Mouse (Mus musculus) CH12.LX (cell line): ENCODE results near the gene Kirrel3. TPM values are rescaled to one million over a fixed set of nuclear protein-coding genes. Genes with fewer than 3 reads are reported as not detected.

Source experiments
- DNase-seq: peaks from one replicate; pipeline ENCODE4 v3.0.0-alpha.2; 2013; ENCODE audit errors: extremely low read depth
- H3K27ac ChIP-seq: 2 replicates; pipeline ENCODE4 v1.5.1; 2012; ENCODE audit warnings: low read depth, mild to moderate bottlenecking, control low read depth, moderate library complexity; ENCODE audit not compliant: insufficient read depth
- H3K27me3 ChIP-seq: replicated peaks from 2 replicates; pipeline ENCODE3; 2012; ENCODE audit warnings: inconsistent platforms
- H3K36me3 ChIP-seq, 2 experiments: replicated peaks in 1 of 2; 2 replicates each; pipeline versions ENCODE3 to v1.6.1; 2012; ENCODE audit warnings: inconsistent platforms in 1 of 2, low read length in 1 of 2, mild to moderate bottlenecking in 1 of 2, mixed read lengths in 1 of 2, moderate library complexity in 1 of 2; ENCODE audit not compliant: control insufficient read depth in 1 of 2, insufficient read depth in 1 of 2
- H3K4me1 ChIP-seq, 2 experiments: 2 replicates each; pipeline ENCODE4 v1.6.1; 2012; ENCODE audit warnings: inconsistent platforms in 1 of 2, moderate library complexity in 1 of 2; ENCODE audit not compliant: insufficient read depth in 2 of 2, control insufficient read depth in 1 of 2
- H3K4me2 ChIP-seq: 2 replicates; pipeline ENCODE4 v1.6.1; 2012; ENCODE audit warnings: low read depth, mild to moderate bottlenecking, control low read depth; ENCODE audit not compliant: poor library complexity, insufficient read depth, severe bottlenecking
- H3K4me3 ChIP-seq, 3 experiments: fragments of 150-350 bp in 1 of 3; sonication (generic) in 1 of 3; replicated peaks in 1 of 3; 2 replicates each; pipeline versions ENCODE3 to v1.5.1; 2011 to 2012; ENCODE audit warnings: low read depth in 2 of 3, low read length in 2 of 3, mild to moderate bottlenecking in 2 of 3, moderate library complexity in 2 of 3, control low read depth in 1 of 3, improper control_type of control experiment in 1 of 3, inconsistent platforms in 1 of 3, mixed read lengths in 1 of 3; ENCODE audit not compliant: poor library complexity in 1 of 3
- H3K79me2 ChIP-seq: replicated peaks from 2 replicates; pipeline ENCODE4 v1.6.1; 2012; ENCODE audit warnings: mild to moderate bottlenecking, moderate library complexity; ENCODE audit not compliant: control insufficient read depth, poor library complexity, insufficient read depth, severe bottlenecking; ENCODE audit errors: extremely low read depth
- H3K9ac ChIP-seq: 2 replicates; pipeline ENCODE4 v1.6.1; 2012; ENCODE audit warnings: low read depth, mild to moderate bottlenecking, control low read depth, moderate library complexity; ENCODE audit not compliant: insufficient read depth
- H3K9me3 ChIP-seq: replicated peaks from 2 replicates; pipeline ENCODE3; 2012; ENCODE audit warnings: low read length, inconsistent platforms, mixed read lengths
- CHD1 ChIP-seq: IDR thresholded peaks from 2 replicates; pipeline ENCODE4 v1.6.1; 2012; ENCODE audit warnings: low read depth, low read length, improper control_type of control experiment, inconsistent platforms
- CHD2 ChIP-seq: IDR thresholded peaks from 2 replicates; pipeline ENCODE4 v1.6.1; 2011; ENCODE audit warnings: low read length, improper control_type of control experiment
- CTCF ChIP-seq, 2 experiments: IDR thresholded peaks in 1 of 2; conservative IDR thresholded peaks in 1 of 2; 2 replicates each; pipeline ENCODE4 v1.5.1; 2011 to 2012; ENCODE audit warnings: low read depth in 2 of 2, low read length in 2 of 2, improper control_type of control experiment in 1 of 2, inconsistent platforms in 1 of 2, mild to moderate bottlenecking in 1 of 2, moderate library complexity in 1 of 2
- E2F4 ChIP-seq: IDR thresholded peaks from 2 replicates; pipeline ENCODE4 v1.6.1; 2011; ENCODE audit warnings: low read depth, low read length, improper control_type of control experiment; ENCODE audit not compliant: insufficient replicate concordance
- ETS1 ChIP-seq: conservative IDR thresholded peaks from 2 replicates; pipeline ENCODE4 v1.6.1; 2012; ENCODE audit warnings: low read depth, mild to moderate bottlenecking, inconsistent platforms, low read length, improper control_type of control experiment, moderate library complexity
- IRF4 ChIP-seq: IDR thresholded peaks from 2 replicates; pipeline ENCODE4 v1.6.1; 2014; ENCODE audit warnings: low read depth, mild to moderate bottlenecking, inconsistent platforms, low read length, improper control_type of control experiment
- JUN ChIP-seq: IDR thresholded peaks from 2 replicates; pipeline ENCODE4 v1.6.1; 2011; ENCODE audit warnings: low read depth, mild to moderate bottlenecking, low read length, improper control_type of control experiment, moderate library complexity; ENCODE audit not compliant: insufficient read depth
- JUND ChIP-seq: conservative IDR thresholded peaks from 2 replicates; pipeline ENCODE4 v1.6.1; 2011; ENCODE audit warnings: low read depth, low read length, improper control_type of control experiment
- KAT2A ChIP-seq: IDR thresholded peaks from 2 replicates; pipeline ENCODE4 v1.6.1; 2012; ENCODE audit warnings: low read length, improper control_type of control experiment, inconsistent platforms; ENCODE audit not compliant: insufficient replicate concordance
- MAX ChIP-seq: IDR thresholded peaks from 2 replicates; pipeline ENCODE4 v1.6.1; 2011; ENCODE audit warnings: low read length, improper control_type of control experiment
- MXI1 ChIP-seq: IDR thresholded peaks from 2 replicates; pipeline ENCODE4 v1.6.1; 2011; ENCODE audit warnings: mild to moderate bottlenecking, low read depth, low read length, improper control_type of control experiment
- MYC ChIP-seq: IDR thresholded peaks from 2 replicates; pipeline ENCODE4 v1.6.1; 2011; ENCODE audit warnings: low read depth, mild to moderate bottlenecking, improper control_type of control experiment, low read length
- NELFE ChIP-seq: IDR thresholded peaks from 2 replicates; pipeline ENCODE4 v1.6.1; 2011; ENCODE audit warnings: low read depth, low read length, improper control_type of control experiment
- NRF1 ChIP-seq: IDR thresholded peaks from 2 replicates; pipeline ENCODE4 v1.6.1; 2014; ENCODE audit warnings: low read depth, mild to moderate bottlenecking, inconsistent platforms, low read length, improper control_type of control experiment, moderate library complexity
- PAX5 ChIP-seq: IDR thresholded peaks from 2 replicates; pipeline ENCODE4 v1.6.1; 2012; ENCODE audit warnings: low read length, inconsistent platforms, mixed read lengths
- POLR2AphosphoS2 ChIP-seq: IDR thresholded peaks from 2 replicates; pipeline ENCODE4 v1.6.1; 2011; ENCODE audit warnings: low read depth, low read length, improper control_type of control experiment
- RAD21 ChIP-seq: IDR thresholded peaks from 2 replicates; pipeline ENCODE4 v1.6.1; 2011; ENCODE audit warnings: low read depth, mild to moderate bottlenecking, low read length, improper control_type of control experiment, moderate library complexity
- RCOR1 ChIP-seq: conservative IDR thresholded peaks from 2 replicates; pipeline ENCODE4 v1.6.1; 2012; ENCODE audit warnings: low read depth, mild to moderate bottlenecking, inconsistent platforms, low read length, improper control_type of control experiment
- SIN3A ChIP-seq: IDR thresholded peaks from 2 replicates; pipeline ENCODE4 v1.6.1; 2012; ENCODE audit warnings: low read length, improper control_type of control experiment, inconsistent platforms
- SMC3 ChIP-seq: IDR thresholded peaks from 2 replicates; pipeline ENCODE4 v1.6.1; 2011; ENCODE audit warnings: low read depth, low read length, improper control_type of control experiment
- TBP ChIP-seq: conservative IDR thresholded peaks from 2 replicates; pipeline ENCODE4 v1.6.1; 2011; ENCODE audit warnings: low read depth, low read length, improper control_type of control experiment
- USF1 ChIP-seq: IDR thresholded peaks from 2 replicates; pipeline ENCODE4 v1.6.1; 2014; ENCODE audit warnings: low read depth, mild to moderate bottlenecking, inconsistent platforms, low read length, improper control_type of control experiment
- ZC3H11A ChIP-seq: IDR thresholded peaks from 2 replicates; pipeline ENCODE4 v1.6.1; 2012; ENCODE audit warnings: low read depth, mild to moderate bottlenecking, inconsistent platforms, low read length, improper control_type of control experiment
- ZKSCAN1 ChIP-seq: IDR thresholded peaks from 2 replicates; pipeline ENCODE4 v1.6.1; 2012; ENCODE audit warnings: low read depth, inconsistent platforms, low read length, improper control_type of control experiment, borderline replicate concordance
- ZNF384 ChIP-seq: IDR thresholded peaks from 2 replicates; pipeline ENCODE4 v1.6.1; 2012; ENCODE audit warnings: low read depth, low read length, improper control_type of control experiment, inconsistent platforms
- dilution Hi-C: fragments of 300-500 bp; cut with MboI; formaldehyde crosslinking; loops from 2 replicates; pipeline ENCODE4 v1.14.3; 2020; ENCODE audit warnings: low sequenced_read_pairs; ENCODE audit not compliant: extremely low pct_unique_long_range_greater_than_20kb, extremely low pct_ligation_motif_present
- in situ Hi-C: fragments of 300-500 bp; cut with MboI; formaldehyde crosslinking; loops from 3 replicates; pipeline ENCODE4 v1.14.3; 2019; ENCODE audit warnings: low sequenced_read_pairs, low pct_ligation_motif_present, low pct_unique_long_range_greater_than_20kb, mixed read lengths
- polyA plus RNA-seq: library from polyadenylated mRNA; unstranded; fragments of >175 nt; gene quantifications from 2 replicates; pipeline ENCODE4 v1.2.1, GENCODE M21; 2012; ENCODE audit warnings: low read depth; ENCODE audit not compliant: insufficient read length
- total RNA-seq, 2 experiments: library from RNA; depleted of rRNA; stranded (reverse); fragments of 300-350 nt in 1 of 2; fragments of >200 nt in 1 of 2; gene quantifications; 2 replicates each; pipeline ENCODE4 v1.2.3; 2012 to 2014

The Kirrel3 gene
- total and polyA plus RNA-seq, 3 experiments, result not detected

- Histone ChIP-seq H3K4me1 (no peaks in the 10 kb centered on the region; a peak in 1 of 4 replicates), H3K79me2 (no peaks in the 10 kb centered on the region), H3K9ac (no peak overlapping the region), H3K4me3 (no peak overlapping the region), H3K36me3 (no peaks in the 10 kb centered on the region), H3K9me3 (no peaks in the 10 kb centered on the region), H3K4me2 (no peak overlapping the region), H3K27ac (no peak overlapping the region), H3K27me3 (peaks cover 19% of the 10 kb centered on the region)
- in situ Hi-C loops (no loop called here), dilution Hi-C loops (no loop called here)
- DNase-seq, result no peak
- TF ChIP-seq CHD2 (no peak), JUN (no peak), E2F4 (no peak), ZC3H11A (no peak), MXI1 (no peak), ETS1 (no peak), CHD1 (no peak), USF1 (no peak), JUND (no peak), MYC (no peak), NRF1 (no peak), RCOR1 (no peak), RAD21 (no peak), ZKSCAN1 (no peak), TBP (no peak), POLR2AphosphoS2 (no peak)
Observed at GRCm38 (mm10) chr9:34600326-34600725, 114.6 kb downstream of the Kirrel3 start.

GRCm38 (mm10) chr9:34603750-34604149 is 118.1 kb downstream of the Kirrel3 start:
- dilution Hi-C loops, result no loop called here
- H3K4me1 ChIP-seq, result no peaks in the 10 kb centered on the region; a peak in 1 of 4 replicates
- H3K4me2 ChIP-seq, result no peak overlapping the region
- H3K9me3 ChIP-seq, result no peaks in the 10 kb centered on the region
- H3K79me2 ChIP-seq, result no peaks in the 10 kb centered on the region
- no peaks in the 10 kb centered on the region for H3K36me3 ChIP-seq
- DNase-seq, result no peak
- in situ Hi-C loops, result no loop called here
- no peak overlapping the region for H3K9ac ChIP-seq
- no peak overlapping the region for H3K27ac ChIP-seq
- H3K4me3 ChIP-seq, result no peak overlapping the region
- H3K27me3 ChIP-seq, result peaks cover 18% of the 10 kb centered on the region
- TF ChIP-seq ETS1 (no peak), RCOR1 (no peak), ZNF384 (no peak), PAX5 (no peak), JUN (no peak), MAX (no peak), SMC3 (no peak), KAT2A (no peak), NELFE (no peak), CHD2 (no peak), CTCF (conservative IDR thresholded peaks at IDR 0.05 in 1 of 2, IDR thresholded peaks at IDR 0.05 in 1 of 2; ENCODE audit: low read depth in 2 of 2, low read length in 2 of 2) (no peak), IRF4 (no peak), SIN3A (no peak), MYC (no peak)
